Comparison of ENCODE assay signal across 9 mouse cellular contexts in the genomic region with DNA sequence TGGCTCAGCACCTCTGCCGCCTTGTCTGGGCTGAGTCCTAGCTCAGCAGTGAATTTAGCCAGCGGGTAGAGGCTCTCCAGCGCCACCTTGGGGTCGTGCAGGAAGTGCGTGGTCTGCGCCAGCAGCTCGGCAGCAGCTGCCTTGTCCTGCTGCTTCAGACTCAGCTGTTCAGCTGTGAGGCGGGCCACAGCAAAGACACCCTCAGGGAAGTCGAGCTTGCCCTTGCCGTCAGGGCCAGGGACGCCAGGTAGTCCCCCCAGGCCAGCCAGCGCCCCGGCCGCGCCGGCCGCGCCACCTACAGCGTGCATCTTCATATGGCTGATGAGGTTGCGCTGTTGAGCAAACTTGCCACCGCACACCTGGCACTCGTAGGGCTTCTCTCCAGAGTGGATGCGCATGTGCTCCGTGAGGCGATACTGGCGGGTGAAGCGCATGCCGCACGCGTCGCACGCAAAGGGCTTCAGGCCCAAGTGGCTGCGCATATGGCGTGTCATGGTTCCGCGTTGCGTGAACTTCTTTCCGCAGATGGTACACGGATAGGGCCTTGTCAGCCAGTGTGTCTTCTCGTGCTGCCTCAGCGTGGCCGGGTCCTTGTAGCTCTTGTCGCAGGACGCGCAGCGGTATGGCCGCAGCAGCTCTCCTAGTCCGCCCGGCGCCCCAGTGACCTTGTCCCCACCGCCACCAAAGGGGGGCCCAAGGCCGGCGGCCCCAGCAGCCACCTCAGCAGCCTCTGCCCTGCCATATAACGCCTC. TPM values are rescaled to one million over a fixed set of nuclear protein-coding genes. Genes with fewer than 3 reads are reported as not detected.
DNase-seq lines count a peak whose midpoint lies in the region; ATAC-seq and TF ChIP-seq lines count a peak whose summit lies in the region.
"Had no signal": no experiment of that assay in that cellular context is flagged by ENCODE, and none has a peak within 500 bp of the region (broad histone marks: within the 10 kb centered on the region; RNA-seq: fewer than 3 reads in every experiment).

No protein-coding gene starts in this region.

- H3K4me3 ChIP-seq in ES-E14 (ENCODE audit: insufficient read depth in 1 of 2, low read depth in 1 of 2, low read length in 2 of 2, poor library complexity in 1 of 2, severe bottlenecking in 1 of 2), result peak overlapping the region; percentile 2 to 43; a peak in 3 of 4 replicates
- H3K4me3 ChIP-seq in hindbrain, embryonic 11.5 days (ENCODE audit: low read depth, low read length), result peak overlapping the region; percentile 22
- H3K4me3 ChIP-seq: erythroblast, embryonic 14.5 days had no signal

- no peaks in the 10 kb centered on the region for H3K9me3 ChIP-seq in ES-E14 (ENCODE audit: control insufficient read depth, insufficient read depth, low read depth, low read length)
- H3K9me3 ChIP-seq in hindbrain, embryonic 11.5 days (ENCODE audit: control insufficient read depth, low read length), result no peaks in the 10 kb centered on the region

- H3K27ac ChIP-seq in ES-E14 (ENCODE audit: insufficient read depth, low read depth, low read length, poor library complexity, severe bottlenecking), result no peak overlapping the region
- no peak overlapping the region for H3K27ac ChIP-seq in hindbrain, embryonic 11.5 days (ENCODE audit: low read depth, low read length)

- peaks cover 77% of the 10 kb centered on the region for H3K27me3 ChIP-seq in hindbrain, embryonic 11.5 days (ENCODE audit: control insufficient read depth, insufficient read depth, low read length)

- H3K4me1 ChIP-seq in ES-E14 (ENCODE audit: control insufficient read depth in 2 of 2, insufficient read depth in 2 of 2, low read length in 2 of 2, poor library complexity in 1 of 2), result peaks cover 0 to 12% of the 10 kb centered on the region in 2 experiments; a peak in 1 of 4 replicates
- H3K4me1 ChIP-seq in hindbrain, embryonic 11.5 days (replicated peaks; ENCODE audit: control insufficient read depth, insufficient read depth, low read length), result peaks cover 20% of the 10 kb centered on the region

- 4% methylated on average over 51 of the region's 54 CpGs for WGBS in hindbrain, embryonic 11.5 days

- 0 out of 2 replicates have a peak overlapping the region, but pooled peaks have one; percentile 4 for H3K9ac ChIP-seq in ES-E14 (ENCODE audit: insufficient read depth, low read depth, low read length, poor library complexity, severe bottlenecking)
- no peak overlapping the region for H3K9ac ChIP-seq in hindbrain, embryonic 11.5 days (ENCODE audit: low read depth, low read length)

- H3K36me3 ChIP-seq in ES-E14 (ENCODE audit: control insufficient read depth, insufficient read depth, low read length, poor library complexity, severe bottlenecking), result no peaks in the 10 kb centered on the region; the same call in 1 of the 2 replicates
- peaks cover 2% of the 10 kb centered on the region; the same call in 1 of the 2 replicates for H3K36me3 ChIP-seq in hindbrain, embryonic 11.5 days (ENCODE audit: control insufficient read depth, insufficient read depth, low read length)

- ATAC-seq in frontal cortex, adult (ENCODE audit: low TSS enrichment), result peak; percentile 41
- ATAC-seq in hindbrain, embryonic 11.5 days (ENCODE audit: low FRiP score), result no peak

- peak overlapping the region; percentile 7; the same call in 1 of the 2 replicates for H3K4me2 ChIP-seq in hindbrain, embryonic 11.5 days (replicated peaks; ENCODE audit: low read depth, low read length)

- DNase-seq in ES-E14 (ENCODE audit: low read depth, low spot score), result peak; percentile 77
- DNase-seq in c-Kit-positive CD71-positive TER-119-positive erythroid progenitor cells, embryonic 14.5 days (ENCODE audit: low spot score), result peak; percentile 55
- DNase-seq in hindbrain, embryonic 11.5 days (ENCODE audit: low spot score), result peak; percentile 65
- DNase-seq in layer of hippocampus, postnatal 25 days (ENCODE audit: extremely low spot score in 1 of 2, low spot score in 1 of 2), result peak; percentile 79 to 87
- DNase-seq in lung, postnatal 14 days, result peak; percentile 88
- peak; percentile 72 to 78 for DNase-seq in right cerebral cortex, postnatal 10 days (ENCODE audit: low spot score in 2 of 2)
- DNase-seq in urinary bladder, postnatal 25 days (ENCODE audit: low spot score), result peak; percentile 87

- in situ Hi-C loops in ES-E14 (cut with MboI; ENCODE audit: low sequenced_read_pairs in 2 of 2, unreplicated experiment in 2 of 2), result no loop called here

TF ChIP-seq in ES-E14, 5 proteins besides CTCF, POLR2A, EP300 and RAD21:
- TF ChIP-seq MAFK (IDR thresholded peaks at IDR 0.05; ENCODE audit: insufficient read depth, low read depth, low read length), result peak; percentile 8; the same call in 1 of the 2 replicates
- no peak for TF ChIP-seq CHD2 (IDR thresholded peaks at IDR 0.05; ENCODE audit: low read depth, low read length)

RNA-seq across cellular contexts. Expression of gene Hic1, which starts 3.7 kb away (rescaled TPM):
- 1.4 and 2.1 TPM in 2 replicates for total RNA-seq in ES-E14 (2012; rRNA removed)
- 0.90 and 1.5 TPM in 2 replicates for polyA plus RNA-seq in hindbrain, embryonic 11.5 days (2014; fragmentation: Nextera tagmentation; extraction: Ambion mirVana)
- total RNA-seq in layer of hippocampus, postnatal 25 days (2021), result 1 to 10 TPM; 2.5 to 3.2 TPM

RNA-seq across cellular contexts. Expression of gene Ovca2, which starts 13.0 kb away (rescaled TPM):
- 11.7 and 14.8 TPM in 2 replicates for total RNA-seq in ES-E14 (2012; rRNA removed)
- polyA plus RNA-seq in hindbrain, embryonic 11.5 days (2014; fragmentation: Nextera tagmentation; extraction: Ambion mirVana), result 28.0 and 31.0 TPM in 2 replicates
- total RNA-seq in layer of hippocampus, postnatal 25 days (2021), result 10 to 100 TPM; 18.2 to 18.3 TPM

RNA-seq across cellular contexts. Expression of gene Dph1, which starts 25.4 kb away (rescaled TPM):
- 32.8 and 43.6 TPM in 2 replicates for total RNA-seq in ES-E14 (2012; rRNA removed)
- 14.1 and 18.8 TPM in 2 replicates for polyA plus RNA-seq in hindbrain, embryonic 11.5 days (2014; fragmentation: Nextera tagmentation; extraction: Ambion mirVana)
- total RNA-seq in layer of hippocampus, postnatal 25 days (2021), result 10 to 100 TPM; 35.4 to 36.1 TPM

RNA-seq across cellular contexts. Expression of gene Rtn4rl1, which starts 28.0 kb away (rescaled TPM):
- 1.0 and 1.1 TPM in 2 replicates for total RNA-seq in ES-E14 (2012; rRNA removed)
- polyA plus RNA-seq in hindbrain, embryonic 11.5 days (2014; fragmentation: Nextera tagmentation; extraction: Ambion mirVana), result 2.4 and 2.8 TPM in 2 replicates
- total RNA-seq in layer of hippocampus, postnatal 25 days (2021), result 100 to 1,000 TPM in 1 of 2 experiments, 10 to 100 TPM in 1; 94.7 to 106 TPM
- polyA plus RNA-seq: erythroblast, embryonic 14.5 days had no signal
